In genomic region chr6:94678377-94679164, GRCm38 (mm10) we compare ENCODE assay signal across 14 mouse cellular contexts. TPM values are rescaled to one million over a fixed set of nuclear protein-coding genes. Genes with fewer than 3 reads are reported as not detected.
DNase-seq lines count a peak whose midpoint lies in the region; ATAC-seq and TF ChIP-seq lines count a peak whose summit lies in the region.
"Had no signal": no experiment of that assay in that cellular context is flagged by ENCODE, and none has a peak within 500 bp of the region (broad histone marks: within the 10 kb centered on the region; RNA-seq: fewer than 3 reads in every experiment).

No protein-coding gene starts in this region.

- no peaks in the 10 kb centered on the region for H3K9me3 ChIP-seq in neural tube, embryonic 13.5 days
- no peaks in the 10 kb centered on the region for H3K9me3 ChIP-seq in hindbrain, embryonic 12.5 days (replicated peaks)
- H3K9me3 ChIP-seq in limb, embryonic 11.5 days (ENCODE audit: control insufficient read depth, low read length): no peaks in the 10 kb centered on the region
- no peaks in the 10 kb centered on the region for H3K9me3 ChIP-seq in stomach, postnatal 0 days (ENCODE audit: control insufficient read depth, low read length)
- H3K9me3 ChIP-seq: G1E; megakaryocyte, embryonic 14.5 days had no signal

- no peak overlapping the region for H3K4me3 ChIP-seq in neural tube, embryonic 13.5 days
- H3K4me3 ChIP-seq in hindbrain, embryonic 12.5 days: no peak overlapping the region
- no peak overlapping the region for H3K4me3 ChIP-seq in limb, embryonic 11.5 days (ENCODE audit: low read depth, low read length)
- no peak overlapping the region for H3K4me3 ChIP-seq in stomach, postnatal 0 days (ENCODE audit: low read depth, low read length)
- H3K4me3 ChIP-seq: erythroblast, embryonic 14.5 days; left cerebral cortex, adult 2 months; megakaryocyte, embryonic 14.5 days had no signal

- intact Hi-C loops in left cerebral cortex, postnatal 25 days (cut with DNase I): no loop called here

- TF ChIP-seq EP300 in stomach, postnatal 0 days (optimal IDR thresholded peaks at IDR 0.05): no peak

- peak overlapping the region; percentile 33; the same call in 1 of the 2 replicates for H3K27ac ChIP-seq in neural tube, embryonic 13.5 days (replicated peaks)
- H3K27ac ChIP-seq in hindbrain, embryonic 12.5 days: no peak overlapping the region; the same call in 1 of the 2 replicates
- peak overlapping the region; percentile 43; the same call in 1 of the 2 replicates for H3K27ac ChIP-seq in limb, embryonic 11.5 days (replicated peaks; ENCODE audit: low read depth, low read length)
- H3K27ac ChIP-seq in stomach, postnatal 0 days (replicated peaks): peak overlapping the region; percentile 56
- H3K27ac ChIP-seq: left cerebral cortex, adult 2 months had no signal

- no peak overlapping the region for H3K9ac ChIP-seq in neural tube, embryonic 13.5 days
- H3K9ac ChIP-seq in hindbrain, embryonic 12.5 days: no peak overlapping the region
- no peak overlapping the region for H3K9ac ChIP-seq in limb, embryonic 11.5 days (ENCODE audit: low read length)
- H3K9ac ChIP-seq in stomach, postnatal 0 days (ENCODE audit: low read length): no peak overlapping the region

- no peak for TF ChIP-seq CTCF in stomach, postnatal 0 days (IDR thresholded peaks at IDR 0.05; ENCODE audit: low read depth)

- no peaks in the 10 kb centered on the region for H3K36me3 ChIP-seq in neural tube, embryonic 13.5 days
- H3K36me3 ChIP-seq in hindbrain, embryonic 12.5 days: no peaks in the 10 kb centered on the region
- no peaks in the 10 kb centered on the region for H3K36me3 ChIP-seq in limb, embryonic 11.5 days (ENCODE audit: control insufficient read depth, insufficient read depth, low read length)
- no peaks in the 10 kb centered on the region for H3K36me3 ChIP-seq in stomach, postnatal 0 days (ENCODE audit: control insufficient read depth, insufficient read depth, low read length)

- ATAC-seq in neural tube, embryonic 13.5 days (ENCODE audit: low read depth): no peak
- ATAC-seq in hindbrain, embryonic 12.5 days (ENCODE audit: low FRiP score): 0 out of 2 replicates have a peak, but pooled peaks have one; percentile 29
- ATAC-seq in limb, embryonic 11.5 days (ENCODE audit: insufficient number of reproducible peaks, low FRiP score, low TSS enrichment, low read depth): peak; percentile 63; the same call in 1 of the 2 replicates
- ATAC-seq in stomach, postnatal 0 days (ENCODE audit: low FRiP score, low TSS enrichment): no peak

- 0 out of 2 replicates have a peak overlapping the region, but pooled peaks have one; percentile 3 for H3K4me2 ChIP-seq in neural tube, embryonic 13.5 days
- no peak overlapping the region for H3K4me2 ChIP-seq in hindbrain, embryonic 12.5 days (replicated peaks)
- H3K4me2 ChIP-seq in limb, embryonic 11.5 days (ENCODE audit: low read depth, severe bottlenecking): no peak overlapping the region; the same call in 1 of the 2 replicates
- H3K4me2 ChIP-seq in stomach, postnatal 0 days (replicated peaks; ENCODE audit: low read depth): no peak overlapping the region

- DNase-seq in neural tube, embryonic 10.5 days (ENCODE audit: extremely low spot score, low spot score): no peak
- DNase-seq in limb, embryonic 11.5 days (ENCODE audit: low spot score): peak; percentile 77
- no peak for DNase-seq in stomach, postnatal 0 days (ENCODE audit: low spot score)
- no peak for DNase-seq in gastrocnemius, adult 18-20 months (ENCODE audit: low spot score)
- DNase-seq in left cerebral cortex, postnatal 25 days (ENCODE audit: low spot score in 2 of 2): no peak
- DNase-seq: heart, postnatal 36 days; kidney, postnatal 10 days; lung, adult 18-20 months had no signal

- 29% methylated on average over 6 of the region's 6 CpGs for WGBS in neural tube, embryonic 13.5 days
- 48% methylated on average over 6 of the region's 6 CpGs for WGBS in hindbrain, embryonic 12.5 days
- 8% methylated on average over 6 of the region's 6 CpGs for WGBS in limb, embryonic 11.5 days
- 43% methylated on average over 6 of the region's 6 CpGs for WGBS in stomach, postnatal 0 days

- H3K4me1 ChIP-seq in neural tube, embryonic 13.5 days (replicated peaks): peaks cover 80% of the 10 kb centered on the region
- peaks cover 64% of the 10 kb centered on the region for H3K4me1 ChIP-seq in hindbrain, embryonic 12.5 days
- H3K4me1 ChIP-seq in limb, embryonic 11.5 days (ENCODE audit: control insufficient read depth, insufficient read depth, low read length): peaks cover 83% of the 10 kb centered on the region
- peaks cover 31% of the 10 kb centered on the region for H3K4me1 ChIP-seq in stomach, postnatal 0 days (replicated peaks; ENCODE audit: control insufficient read depth, insufficient read depth)

- peaks cover 3% of the 10 kb centered on the region; the same call in 1 of the 2 replicates for H3K27me3 ChIP-seq in neural tube, embryonic 13.5 days
- no peaks in the 10 kb centered on the region for H3K27me3 ChIP-seq in hindbrain, embryonic 12.5 days
- H3K27me3 ChIP-seq in limb, embryonic 11.5 days (ENCODE audit: control insufficient read depth, insufficient read depth, low read length): no peaks in the 10 kb centered on the region
- no peaks in the 10 kb centered on the region for H3K27me3 ChIP-seq in stomach, postnatal 0 days (ENCODE audit: control insufficient read depth, insufficient read depth, low read length)

RNA-seq across cellular contexts. Expression of gene Lrig1, which starts 21.4 kb away (rescaled TPM):
- polyA plus RNA-seq in neural tube, embryonic 13.5 days (2015; fragmentation: Nextera tagmentation; extraction: Ambion mirVana): 10.5 and 12.9 TPM in 2 replicates
- 23.9 and 24.3 TPM in 2 replicates for polyA plus RNA-seq in hindbrain, embryonic 12.5 days (2016; fragmentation: Nextera tagmentation; extraction: Ambion mirVana)
- 21.8 and 23.5 TPM in 2 replicates for polyA plus RNA-seq in limb, embryonic 11.5 days (2014; fragmentation: Nextera tagmentation; extraction: Ambion mirVana)
- 15.2 and 19.6 TPM in 2 replicates for polyA plus RNA-seq in stomach, postnatal 0 days (2015; fragmentation: Nextera tagmentation; extraction: Ambion mirVana)
- 10 to 100 TPM; 36.4 to 42.2 TPM for total RNA-seq in gastrocnemius, adult 18-20 months (2021)
- total RNA-seq in left cerebral cortex, postnatal 25 days (2021): 10 to 100 TPM; 27.4 to 31.8 TPM

Comparison
In these comparisons a context has a peak if more than half of its experiments do, and no peak if none do; other contexts are left out.
1. ATAC-seq: peak in hindbrain, embryonic 12.5 days (single experiment) and limb, embryonic 11.5 days (single experiment); none in neural tube, embryonic 13.5 days (single experiment) and stomach, postnatal 0 days (single experiment).